ENCODE assay signal across 9 mouse cellular contexts in genomic region chr4:155833836-155834235, GRCm38 (mm10). TPM values are rescaled to one million over a fixed set of nuclear protein-coding genes. Genes with fewer than 3 reads are reported as not detected.
DNase-seq lines count a peak whose midpoint lies in the region; ATAC-seq and TF ChIP-seq lines count a peak whose summit lies in the region.
"Had no signal": no experiment of that assay in that cellular context is flagged by ENCODE, and none has a peak within 500 bp of the region (broad histone marks: within the 10 kb centered on the region; RNA-seq: fewer than 3 reads in every experiment).

No protein-coding gene starts in this region.

- H3K27me3 ChIP-seq in E14TG2a.4 (ENCODE audit: insufficient read depth, low read length): peaks cover 8% of the 10 kb centered on the region
- no peaks in the 10 kb centered on the region for H3K27me3 ChIP-seq in forebrain, embryonic 13.5 days
- H3K27me3 ChIP-seq in liver, postnatal 0 days (ENCODE audit: insufficient read depth, low read length): no peaks in the 10 kb centered on the region
- no peaks in the 10 kb centered on the region for H3K27me3 ChIP-seq in neural tube, embryonic 14.5 days (ENCODE audit: control insufficient read depth, insufficient read depth, low read length)
- no peaks in the 10 kb centered on the region for H3K27me3 ChIP-seq in thymus, adult 2 months (ENCODE audit: control insufficient read depth, insufficient read depth, low read length)

- H3K9me3 ChIP-seq in E14TG2a.4 (ENCODE audit: low read length): no peaks in the 10 kb centered on the region
- no peaks in the 10 kb centered on the region for H3K9me3 ChIP-seq in forebrain, embryonic 13.5 days (replicated peaks)
- no peaks in the 10 kb centered on the region for H3K9me3 ChIP-seq in liver, postnatal 0 days (ENCODE audit: low read length)
- H3K9me3 ChIP-seq in neural tube, embryonic 14.5 days (ENCODE audit: control insufficient read depth, low read length): no peaks in the 10 kb centered on the region

- intact Hi-C loops in heart, postnatal 14 days (cut with DNase I): no loop called here

- H3K27ac ChIP-seq in forebrain, embryonic 13.5 days: peak overlapping the region; percentile 41; the same call in 1 of the 2 replicates
- H3K27ac ChIP-seq in liver, postnatal 0 days (ENCODE audit: low read depth): 0 out of 2 replicates have a peak overlapping the region, but pooled peaks have one; percentile 22
- H3K27ac ChIP-seq in neural tube, embryonic 14.5 days (ENCODE audit: low read depth, low read length): peak overlapping the region; percentile 50
- no peak overlapping the region for H3K27ac ChIP-seq in thymus, adult 2 months (ENCODE audit: control insufficient read depth, insufficient read depth, low read length)
- H3K27ac ChIP-seq: macrophage had no signal

- H3K4me2 ChIP-seq in forebrain, embryonic 13.5 days: no peak overlapping the region
- no peak overlapping the region for H3K4me2 ChIP-seq in liver, postnatal 0 days (ENCODE audit: low read depth, low read length)
- H3K4me2 ChIP-seq in neural tube, embryonic 14.5 days (ENCODE audit: low read depth, low read length): no peak overlapping the region

- peaks cover 37% of the 10 kb centered on the region for H3K4me1 ChIP-seq in E14TG2a.4 (replicated peaks; ENCODE audit: low read depth, low read length)
- H3K4me1 ChIP-seq in forebrain, embryonic 13.5 days: peaks cover 25% of the 10 kb centered on the region
- peaks cover 23% of the 10 kb centered on the region for H3K4me1 ChIP-seq in liver, postnatal 0 days (ENCODE audit: insufficient read depth)
- peaks cover 16% of the 10 kb centered on the region for H3K4me1 ChIP-seq in neural tube, embryonic 14.5 days (ENCODE audit: control insufficient read depth, insufficient read depth, low read length)
- H3K4me1 ChIP-seq in thymus, adult 2 months (replicated peaks; ENCODE audit: control insufficient read depth, insufficient read depth, low read length): peaks cover 21% of the 10 kb centered on the region

- H3K36me3 ChIP-seq in E14TG2a.4 (ENCODE audit: insufficient read depth, low read length): peaks cover 16% of the 10 kb centered on the region
- peaks cover 15% of the 10 kb centered on the region for H3K36me3 ChIP-seq in forebrain, embryonic 13.5 days (ENCODE audit: poor library complexity, severe bottlenecking)
- peaks cover 8% of the 10 kb centered on the region; the same call in 1 of the 2 replicates for H3K36me3 ChIP-seq in liver, postnatal 0 days (replicated peaks; ENCODE audit: insufficient read depth, low read length)
- H3K36me3 ChIP-seq in neural tube, embryonic 14.5 days (ENCODE audit: control insufficient read depth, insufficient read depth, low read length): 0 out of 2 replicates have a peak, but pooled peaks cover 3% of the 10 kb centered on the region
- H3K36me3 ChIP-seq in thymus, adult 2 months (ENCODE audit: control insufficient read depth, insufficient read depth, low read length): 0 out of 2 replicates have a peak, but pooled peaks cover 4% of the 10 kb centered on the region

- TF ChIP-seq CTCF in E14TG2a.4 (conservative IDR thresholded peaks at IDR 0.05; ENCODE audit: low read length): peak; percentile 73
- TF ChIP-seq CTCF in brain, embryonic 14.5 days (IDR thresholded peaks at IDR 0.05; ENCODE audit: borderline replicate concordance, extremely low read depth, insufficient read depth, insufficient read length): peak; percentile 73
- peak; percentile 87 for TF ChIP-seq CTCF in liver, postnatal 0 days (IDR thresholded peaks at IDR 0.05; ENCODE audit: low read depth)
- TF ChIP-seq CTCF in thymus, adult 2 months (IDR thresholded peaks at IDR 0.05; ENCODE audit: borderline replicate concordance, control insufficient read depth, extremely low read depth, insufficient read depth, low read length, poor library complexity): peak; percentile 64; the same call in 1 of the 2 replicates

- peak; percentile 82 for DNase-seq in brain, embryonic 14.5 days (ENCODE audit: low read depth)
- peak; percentile 87 to 93 for DNase-seq in heart, postnatal 14 days
- peak; percentile 85 to 90 for DNase-seq in kidney, postnatal 4 days
- DNase-seq in liver, postnatal 0 days: peak; percentile 78
- DNase-seq in thymus, adult 2 months: peak; percentile 63

- 33% methylated on average over 2 of the region's 2 CpGs for WGBS in forebrain, embryonic 13.5 days
- WGBS in liver, postnatal 0 days (ENCODE audit: insufficient replicate concordance): 40% methylated on average over 2 of the region's 2 CpGs
- 40% methylated on average over 2 of the region's 2 CpGs for WGBS in neural tube, embryonic 14.5 days
- WGBS in thymus, adult 2 months: 46% methylated on average over 2 of the region's 2 CpGs

- TF ChIP-seq EP300 in liver, postnatal 0 days (IDR thresholded peaks at IDR 0.05; ENCODE audit: low read depth): no peak

- ATAC-seq in forebrain, embryonic 13.5 days: no peak
- peak; percentile 31 for ATAC-seq in liver, postnatal 0 days
- no peak for ATAC-seq in neural tube, embryonic 14.5 days (ENCODE audit: low read depth)

- TF ChIP-seq POLR2A in brain, embryonic 14.5 days (IDR thresholded peaks at IDR 0.05; ENCODE audit: borderline replicate concordance, extremely low read depth, insufficient read depth, insufficient read length, poor library complexity, severe bottlenecking): no peak
- TF ChIP-seq POLR2A in thymus, adult 2 months (IDR thresholded peaks at IDR 0.05; ENCODE audit: control insufficient read depth, extremely low read depth, insufficient read depth, low read length, poor library complexity): no peak

- no peak overlapping the region for H3K4me3 ChIP-seq in E14TG2a.4 (replicated peaks; ENCODE audit: low read length)
- no peak overlapping the region for H3K4me3 ChIP-seq in forebrain, embryonic 13.5 days
- H3K4me3 ChIP-seq in liver, postnatal 0 days (ENCODE audit: low read depth, low read length): no peak overlapping the region
- no peak overlapping the region for H3K4me3 ChIP-seq in neural tube, embryonic 14.5 days (ENCODE audit: low read depth, low read length)
- no peak overlapping the region for H3K4me3 ChIP-seq in thymus, adult 2 months (ENCODE audit: control insufficient read depth, insufficient read depth, low read length)

- H3K9ac ChIP-seq in forebrain, embryonic 13.5 days: no peak overlapping the region
- H3K9ac ChIP-seq in liver, postnatal 0 days (replicated peaks): no peak overlapping the region
- no peak overlapping the region for H3K9ac ChIP-seq in neural tube, embryonic 14.5 days (replicated peaks; ENCODE audit: low read depth, low read length)

RNA-seq across cellular contexts. Expression of gene Aurkaip1, which starts 2.8 kb away (rescaled TPM):
- 100 and 128 TPM in 2 replicates for polyA plus RNA-seq in brain, embryonic 14.5 days (2012; rRNA removed)
- polyA plus RNA-seq in forebrain, embryonic 13.5 days (2015; fragmentation: Nextera tagmentation; extraction: Ambion mirVana): 147 and 151 TPM in 2 replicates
- 10 to 100 TPM; 96.4 to 97.5 TPM for total RNA-seq in heart, postnatal 14 days (2021)
- 89.9 and 92.7 TPM in 2 replicates for polyA plus RNA-seq in liver, postnatal 0 days (2015; fragmentation: Nextera tagmentation; extraction: Ambion mirVana)
- 120 and 127 TPM in 2 replicates for polyA plus RNA-seq in neural tube, embryonic 14.5 days (2014; fragmentation: Nextera tagmentation; extraction: Ambion mirVana)
- polyA plus RNA-seq in thymus, adult 2 months (2012; rRNA removed): 230 and 238 TPM in 2 replicates

RNA-seq across cellular contexts. Expression of gene Mxra8, which starts 5.6 kb away (rescaled TPM):
- polyA plus RNA-seq in brain, embryonic 14.5 days (2012; rRNA removed): 39.9 and 42.2 TPM in 2 replicates
- polyA plus RNA-seq in forebrain, embryonic 13.5 days (2015; fragmentation: Nextera tagmentation; extraction: Ambion mirVana): 15.6 and 17.1 TPM in 2 replicates
- 10 to 100 TPM; 46.9 to 58.4 TPM for total RNA-seq in heart, postnatal 14 days (2021)
- 13.7 and 14.4 TPM in 2 replicates for polyA plus RNA-seq in liver, postnatal 0 days (2015; fragmentation: Nextera tagmentation; extraction: Ambion mirVana)
- 9.6 and 24.0 TPM in 2 replicates for polyA plus RNA-seq in neural tube, embryonic 14.5 days (2014; fragmentation: Nextera tagmentation; extraction: Ambion mirVana)
- polyA plus RNA-seq in thymus, adult 2 months (2012; rRNA removed): 30.7 and 43.4 TPM in 2 replicates

RNA-seq across cellular contexts. Expression of gene Dvl1, which starts 13.4 kb away (rescaled TPM):
- polyA plus RNA-seq in brain, embryonic 14.5 days (2012; rRNA removed): 139 and 184 TPM in 2 replicates
- polyA plus RNA-seq in forebrain, embryonic 13.5 days (2015; fragmentation: Nextera tagmentation; extraction: Ambion mirVana): 7.2 and 7.6 TPM in 2 replicates
- total RNA-seq in heart, postnatal 14 days (2021): 10 to 100 TPM; 41.1 to 46.6 TPM
- polyA plus RNA-seq in liver, postnatal 0 days (2015; fragmentation: Nextera tagmentation; extraction: Ambion mirVana): 5.1 and 5.7 TPM in 2 replicates
- polyA plus RNA-seq in neural tube, embryonic 14.5 days (2014; fragmentation: Nextera tagmentation; extraction: Ambion mirVana): 14.0 and 16.1 TPM in 2 replicates
- 152 and 184 TPM in 2 replicates for polyA plus RNA-seq in thymus, adult 2 months (2012; rRNA removed)

RNA-seq across cellular contexts. Expression of gene Ccnl2, which starts 21.5 kb away (rescaled TPM):
- 161 and 223 TPM in 2 replicates for polyA plus RNA-seq in brain, embryonic 14.5 days (2012; rRNA removed)
- 166 and 179 TPM in 2 replicates for polyA plus RNA-seq in forebrain, embryonic 13.5 days (2015; fragmentation: Nextera tagmentation; extraction: Ambion mirVana)
- 10 to 100 TPM; 49.1 to 55.8 TPM for total RNA-seq in heart, postnatal 14 days (2021)
- polyA plus RNA-seq in liver, postnatal 0 days (2015; fragmentation: Nextera tagmentation; extraction: Ambion mirVana): 47.7 and 52.5 TPM in 2 replicates
- 153 and 173 TPM in 2 replicates for polyA plus RNA-seq in neural tube, embryonic 14.5 days (2014; fragmentation: Nextera tagmentation; extraction: Ambion mirVana)
- polyA plus RNA-seq in thymus, adult 2 months (2012; rRNA removed): 131 and 145 TPM in 2 replicates

RNA-seq across cellular contexts. Expression of gene Tas1r3, which starts 29.3 kb away (rescaled TPM):
- 0.77 and 0.83 TPM in 2 replicates for polyA plus RNA-seq in brain, embryonic 14.5 days (2012; rRNA removed)
- polyA plus RNA-seq in forebrain, embryonic 13.5 days (2015; fragmentation: Nextera tagmentation; extraction: Ambion mirVana): 0.58 and 0.72 TPM in 2 replicates
- under 1 TPM; 0.26 to 0.32 TPM for total RNA-seq in heart, postnatal 14 days (2021)
- polyA plus RNA-seq in liver, postnatal 0 days (2015; fragmentation: Nextera tagmentation; extraction: Ambion mirVana): 0.08 and 0.09 TPM in 2 replicates
- polyA plus RNA-seq in neural tube, embryonic 14.5 days (2014; fragmentation: Nextera tagmentation; extraction: Ambion mirVana): 0.45 and 0.47 TPM in 2 replicates
- 2.7 and 3.0 TPM in 2 replicates for polyA plus RNA-seq in thymus, adult 2 months (2012; rRNA removed)
